Mouse (Mus musculus): ENCODE measurements around the gene Nrp2. TPM values are rescaled to one million over a fixed set of nuclear protein-coding genes. Genes with fewer than 3 reads are reported as not detected.
A peak's percentile ranks its signal among the peaks of the same experiment; 100 is the strongest.

Nrp2 gene
- polyA plus RNA-seq, 1 experiment = 7.7 TPM

- no peak for TF ChIP-seq CTCF (IDR thresholded peaks at IDR 0.05; ENCODE audit: extremely low read depth, insufficient read depth, low read length)
- no peak for TF ChIP-seq POLR2A (IDR thresholded peaks at IDR 0.05; ENCODE audit: extremely low read depth, insufficient read depth, low read length)
- H3K27ac ChIP-seq (ENCODE audit: insufficient read depth, low read length) = peak overlapping the region; percentile 17; the same call in 1 of the 2 replicates
- no peak overlapping the region for H3K4me3 ChIP-seq (ENCODE audit: insufficient read depth, low read length)
- H3K4me1 ChIP-seq (ENCODE audit: control insufficient read depth, insufficient read depth, low read length) = peaks cover 4% of the 10 kb centered on the region; the same call in 1 of the 2 replicates
Measured at GRCm38 (mm10) chr1:62720727-62721705, 17.9 kb downstream of the Nrp2 start.

- TF ChIP-seq POLR2A (IDR thresholded peaks at IDR 0.05; ENCODE audit: extremely low read depth, insufficient read depth, low read length) = no peak
- no peak for TF ChIP-seq CTCF (IDR thresholded peaks at IDR 0.05; ENCODE audit: extremely low read depth, insufficient read depth, low read length)
- Histone ChIP-seq H3K4me1 (ENCODE audit: control insufficient read depth, insufficient read depth, low read length) (peaks cover 4% of the 10 kb centered on the region; the same call in 1 of the 2 replicates), H3K4me3 (ENCODE audit: insufficient read depth, low read length) (no peak overlapping the region), H3K27ac (ENCODE audit: insufficient read depth, low read length) (no peak overlapping the region)
Measured at GRCm38 (mm10) chr1:62721706-62722187, 18.7 kb downstream of the Nrp2 start.

- Histone ChIP-seq H3K4me3 (ENCODE audit: insufficient read depth, low read length) (no peak overlapping the region), H3K27ac (ENCODE audit: insufficient read depth, low read length) (no peak overlapping the region), H3K4me1 (ENCODE audit: control insufficient read depth, insufficient read depth, low read length) (peaks cover 4% of the 10 kb centered on the region; the same call in 1 of the 2 replicates)
- TF ChIP-seq POLR2A (IDR thresholded peaks at IDR 0.05; ENCODE audit: extremely low read depth, insufficient read depth, low read length) (no peak), CTCF (IDR thresholded peaks at IDR 0.05; ENCODE audit: extremely low read depth, insufficient read depth, low read length) (peak; percentile 58)
Measured at GRCm38 (mm10) chr1:62722526-62722925, 19.4 kb downstream of the Nrp2 start.

- Histone ChIP-seq H3K4me3 (ENCODE audit: insufficient read depth, low read length) (no peak overlapping the region), H3K4me1 (ENCODE audit: control insufficient read depth, insufficient read depth, low read length) (peaks cover 5% of the 10 kb centered on the region; the same call in 1 of the 2 replicates), H3K27ac (ENCODE audit: insufficient read depth, low read length) (no peak overlapping the region)
- no peak for TF ChIP-seq POLR2A (IDR thresholded peaks at IDR 0.05; ENCODE audit: extremely low read depth, insufficient read depth, low read length)
- no peak for TF ChIP-seq CTCF (IDR thresholded peaks at IDR 0.05; ENCODE audit: extremely low read depth, insufficient read depth, low read length)
Measured at GRCm38 (mm10) chr1:62723891-62724290, 20.8 kb downstream of the Nrp2 start.

- Histone ChIP-seq H3K27ac (ENCODE audit: insufficient read depth, low read length) (no peak overlapping the region), H3K4me1 (ENCODE audit: control insufficient read depth, insufficient read depth, low read length) (peaks cover 6% of the 10 kb centered on the region; the same call in 1 of the 2 replicates), H3K4me3 (ENCODE audit: insufficient read depth, low read length) (no peak overlapping the region)
- TF ChIP-seq CTCF (IDR thresholded peaks at IDR 0.05; ENCODE audit: extremely low read depth, insufficient read depth, low read length) (no peak), POLR2A (IDR thresholded peaks at IDR 0.05; ENCODE audit: extremely low read depth, insufficient read depth, low read length) (no peak)
Measured at GRCm38 (mm10) chr1:62724461-62725021, 21.5 kb downstream of the Nrp2 start.

- Histone ChIP-seq H3K4me1 (ENCODE audit: control insufficient read depth, insufficient read depth, low read length) (peaks cover 5% of the 10 kb centered on the region), H3K4me3 (ENCODE audit: insufficient read depth, low read length) (no peak overlapping the region), H3K27ac (ENCODE audit: insufficient read depth, low read length) (no peak overlapping the region)
- no peak for TF ChIP-seq CTCF (IDR thresholded peaks at IDR 0.05; ENCODE audit: extremely low read depth, insufficient read depth, low read length)
- TF ChIP-seq POLR2A (IDR thresholded peaks at IDR 0.05; ENCODE audit: extremely low read depth, insufficient read depth, low read length) = no peak
Measured at GRCm38 (mm10) chr1:62725032-62725678, 22.1 kb downstream of the Nrp2 start.

GRCm38 (mm10) chr1:62727191-62727590 lies 24.1 kb downstream of the Nrp2 start:
- no peak for TF ChIP-seq CTCF (IDR thresholded peaks at IDR 0.05; ENCODE audit: extremely low read depth, insufficient read depth, low read length)
- no peak overlapping the region for H3K4me3 ChIP-seq (ENCODE audit: insufficient read depth, low read length)
- peaks cover 2% of the 10 kb centered on the region for H3K4me1 ChIP-seq (ENCODE audit: control insufficient read depth, insufficient read depth, low read length)
- H3K27ac ChIP-seq (ENCODE audit: insufficient read depth, low read length) = no peak overlapping the region

- TF ChIP-seq CTCF (IDR thresholded peaks at IDR 0.05; ENCODE audit: extremely low read depth, insufficient read depth, low read length) (no peak), POLR2A (IDR thresholded peaks at IDR 0.05; ENCODE audit: extremely low read depth, insufficient read depth, low read length) (no peak)
- Histone ChIP-seq H3K27ac (ENCODE audit: insufficient read depth, low read length) (no peak overlapping the region), H3K4me1 (ENCODE audit: control insufficient read depth, insufficient read depth, low read length) (peaks cover 2% of the 10 kb centered on the region), H3K4me3 (ENCODE audit: insufficient read depth, low read length) (no peak overlapping the region)
Measured at GRCm38 (mm10) chr1:62728421-62728820, 25.3 kb downstream of the Nrp2 start.

- H3K4me1 ChIP-seq (ENCODE audit: control insufficient read depth, insufficient read depth, low read length) = peaks cover 2% of the 10 kb centered on the region
- 0 out of 2 replicates have a peak overlapping the region, but pooled peaks have one; percentile 14 for H3K27ac ChIP-seq (ENCODE audit: insufficient read depth, low read length)
- H3K4me3 ChIP-seq (ENCODE audit: insufficient read depth, low read length) = no peak overlapping the region
- TF ChIP-seq CTCF (IDR thresholded peaks at IDR 0.05; ENCODE audit: extremely low read depth, insufficient read depth, low read length) (no peak), POLR2A (IDR thresholded peaks at IDR 0.05; ENCODE audit: extremely low read depth, insufficient read depth, low read length) (no peak)
Measured at GRCm38 (mm10) chr1:62728926-62729325, 25.8 kb downstream of the Nrp2 start.
